Mouse (Mus musculus): ENCODE results near the gene Gimap7. TPM values are rescaled to one million over a fixed set of nuclear protein-coding genes. Genes with fewer than 3 reads are reported as not detected.

Gene Gimap7
- polyA plus RNA-seq, 1 experiment from 2014 or later = not detected

DNA sequence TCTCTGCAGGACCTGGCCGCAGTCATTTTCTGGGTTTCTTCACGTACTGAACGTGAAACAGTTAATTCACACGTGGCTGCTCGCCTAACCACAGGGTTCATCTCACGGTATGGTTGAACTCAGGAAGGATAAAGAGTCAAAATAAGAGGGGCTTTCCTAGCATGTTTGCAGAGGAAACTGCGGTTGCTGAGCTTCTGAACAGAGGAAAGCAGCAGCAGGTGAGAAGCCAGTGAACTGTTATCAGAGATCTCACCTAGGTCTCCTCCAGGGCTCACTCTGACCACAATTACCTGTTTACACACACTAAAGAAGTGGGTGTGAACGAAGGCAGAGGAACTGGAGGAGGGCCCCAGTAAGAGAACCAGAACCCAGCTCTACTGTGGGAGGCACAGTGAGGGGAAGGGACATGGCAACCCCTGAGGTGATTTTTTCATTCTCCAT lies 14.5 kb downstream of the Gimap7 start:
- no peaks in the 10 kb centered on the region for H3K36me3 ChIP-seq (ENCODE audit: control insufficient read depth, insufficient read depth, low read length)
- H3K4me1 ChIP-seq (ENCODE audit: control insufficient read depth, insufficient read depth, low read length) = no peaks in the 10 kb centered on the region
- 42% methylated on average over 8 of the region's 8 CpGs for WGBS
- H3K4me3 ChIP-seq (ENCODE audit: low read depth, low read length) = no peak overlapping the region
- no peak overlapping the region for H3K27ac ChIP-seq (replicated peaks; ENCODE audit: low read depth, low read length)
- no peak for ATAC-seq (ENCODE audit: low read depth)
- no peaks in the 10 kb centered on the region for H3K9me3 ChIP-seq (ENCODE audit: control insufficient read depth, low read length)
- H3K27me3 ChIP-seq (replicated peaks; ENCODE audit: control insufficient read depth, insufficient read depth, low read length) = no peaks in the 10 kb centered on the region
- H3K9ac ChIP-seq (ENCODE audit: low read depth, low read length) = no peak overlapping the region
- no peak for DNase-seq (ENCODE audit: low spot score)
- no peak overlapping the region for H3K4me2 ChIP-seq (ENCODE audit: low read depth, low read length)

DNA sequence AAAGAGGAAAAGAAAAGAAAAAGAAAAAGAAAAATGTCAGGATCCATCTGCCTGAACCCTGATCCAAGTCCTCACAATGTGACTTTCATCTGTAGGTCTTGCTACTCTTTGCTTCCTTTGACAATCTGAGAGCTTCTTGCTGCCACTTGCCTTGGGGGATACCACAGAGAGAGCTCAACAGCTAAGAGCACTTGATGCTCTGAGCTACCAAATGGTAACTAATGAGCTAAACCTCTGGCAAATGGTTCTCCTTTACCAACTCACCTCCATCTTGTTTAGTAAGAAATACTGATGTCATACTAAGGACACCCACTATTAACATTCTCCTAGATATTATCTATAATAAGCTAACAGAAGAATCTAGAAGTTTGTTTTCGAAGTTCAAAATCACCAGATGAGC lies 15.2 kb downstream of the Gimap7 start:
- ATAC-seq (ENCODE audit: low read depth) (no peak), DNase-seq (ENCODE audit: low spot score) (no peak)
- Histone ChIP-seq H3K9ac (ENCODE audit: low read depth, low read length) (no peak overlapping the region), H3K4me2 (ENCODE audit: low read depth, low read length) (no peak overlapping the region), H3K27me3 (replicated peaks; ENCODE audit: control insufficient read depth, insufficient read depth, low read length) (no peaks in the 10 kb centered on the region), H3K4me1 (ENCODE audit: control insufficient read depth, insufficient read depth, low read length) (no peaks in the 10 kb centered on the region), H3K9me3 (ENCODE audit: control insufficient read depth, low read length) (no peaks in the 10 kb centered on the region), H3K4me3 (ENCODE audit: low read depth, low read length) (no peak overlapping the region), H3K27ac (replicated peaks; ENCODE audit: low read depth, low read length) (no peak overlapping the region), H3K36me3 (ENCODE audit: control insufficient read depth, insufficient read depth, low read length) (no peaks in the 10 kb centered on the region)
- WGBS = 91% methylated on average over 1 of the region's 1 CpGs

DNA sequence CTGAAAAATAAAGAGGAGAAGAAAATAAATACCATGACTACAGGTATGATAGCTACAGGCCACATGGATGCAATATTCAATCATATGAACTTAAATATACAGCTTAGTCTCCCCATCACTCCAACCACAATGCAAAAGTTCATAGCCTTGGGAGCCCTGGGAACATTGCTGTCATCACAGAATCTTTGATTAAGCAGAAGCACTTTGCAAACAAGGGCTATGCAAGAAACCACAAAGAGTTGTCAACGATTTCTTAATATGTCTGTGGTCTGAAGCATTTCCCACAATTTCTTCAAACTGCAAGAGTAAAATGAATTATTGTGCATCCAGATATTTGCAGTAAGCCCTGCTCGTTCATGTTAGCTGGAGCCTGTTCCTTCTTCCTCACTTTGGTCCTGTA lies 18.6 kb downstream of the Gimap7 start:
- H3K4me1 ChIP-seq (ENCODE audit: control insufficient read depth, insufficient read depth, low read length) = no peaks in the 10 kb centered on the region
- no peak overlapping the region for H3K4me2 ChIP-seq (ENCODE audit: low read depth, low read length)
- peaks cover 10% of the 10 kb centered on the region for H3K27me3 ChIP-seq (replicated peaks; ENCODE audit: control insufficient read depth, insufficient read depth, low read length)
- no peaks in the 10 kb centered on the region for H3K36me3 ChIP-seq (ENCODE audit: control insufficient read depth, insufficient read depth, low read length)
- ATAC-seq (ENCODE audit: low read depth) (no peak), DNase-seq (ENCODE audit: low spot score) (no peak)
- H3K4me3 ChIP-seq (ENCODE audit: low read depth, low read length) = no peak overlapping the region
- no peak overlapping the region for H3K27ac ChIP-seq (replicated peaks; ENCODE audit: low read depth, low read length)
- H3K9me3 ChIP-seq (ENCODE audit: control insufficient read depth, low read length) = no peaks in the 10 kb centered on the region
- WGBS = 72% methylated on average over 2 of the region's 2 CpGs
- no peak overlapping the region for H3K9ac ChIP-seq (ENCODE audit: low read depth, low read length)

DNA sequence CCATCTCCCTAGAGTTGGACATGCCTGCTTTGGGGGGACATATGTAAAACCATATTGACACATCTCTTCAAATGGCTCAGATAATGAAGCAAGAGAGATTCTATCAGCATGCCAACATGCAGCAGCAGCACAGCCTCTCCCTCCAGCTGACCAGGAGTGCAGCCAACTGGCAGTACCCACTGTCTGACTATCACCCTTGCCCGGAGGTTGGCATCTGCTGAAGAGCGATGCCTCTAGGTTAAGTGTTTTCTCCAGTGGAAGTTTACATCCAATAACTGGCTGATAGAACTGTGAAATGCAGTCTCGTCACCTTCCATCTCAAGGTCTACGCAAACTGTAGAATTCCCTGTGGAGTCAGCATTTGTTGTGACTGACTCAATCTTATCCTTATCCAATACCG lies 19.3 kb downstream of the Gimap7 start:
- Histone ChIP-seq H3K36me3 (ENCODE audit: control insufficient read depth, insufficient read depth, low read length) (no peaks in the 10 kb centered on the region), H3K4me3 (ENCODE audit: low read depth, low read length) (no peak overlapping the region), H3K4me1 (ENCODE audit: control insufficient read depth, insufficient read depth, low read length) (0 out of 2 replicates have a peak, but pooled peaks cover under 1% of the 10 kb centered on the region), H3K27me3 (replicated peaks; ENCODE audit: control insufficient read depth, insufficient read depth, low read length) (peaks cover 17% of the 10 kb centered on the region), H3K9me3 (ENCODE audit: control insufficient read depth, low read length) (no peaks in the 10 kb centered on the region), H3K27ac (replicated peaks; ENCODE audit: low read depth, low read length) (no peak overlapping the region), H3K4me2 (ENCODE audit: low read depth, low read length) (no peak overlapping the region), H3K9ac (ENCODE audit: low read depth, low read length) (no peak overlapping the region)
- no peak for DNase-seq (ENCODE audit: low spot score)
- WGBS = 90% methylated on average over 5 of the region's 5 CpGs
- ATAC-seq (ENCODE audit: low read depth) = no peak

DNA sequence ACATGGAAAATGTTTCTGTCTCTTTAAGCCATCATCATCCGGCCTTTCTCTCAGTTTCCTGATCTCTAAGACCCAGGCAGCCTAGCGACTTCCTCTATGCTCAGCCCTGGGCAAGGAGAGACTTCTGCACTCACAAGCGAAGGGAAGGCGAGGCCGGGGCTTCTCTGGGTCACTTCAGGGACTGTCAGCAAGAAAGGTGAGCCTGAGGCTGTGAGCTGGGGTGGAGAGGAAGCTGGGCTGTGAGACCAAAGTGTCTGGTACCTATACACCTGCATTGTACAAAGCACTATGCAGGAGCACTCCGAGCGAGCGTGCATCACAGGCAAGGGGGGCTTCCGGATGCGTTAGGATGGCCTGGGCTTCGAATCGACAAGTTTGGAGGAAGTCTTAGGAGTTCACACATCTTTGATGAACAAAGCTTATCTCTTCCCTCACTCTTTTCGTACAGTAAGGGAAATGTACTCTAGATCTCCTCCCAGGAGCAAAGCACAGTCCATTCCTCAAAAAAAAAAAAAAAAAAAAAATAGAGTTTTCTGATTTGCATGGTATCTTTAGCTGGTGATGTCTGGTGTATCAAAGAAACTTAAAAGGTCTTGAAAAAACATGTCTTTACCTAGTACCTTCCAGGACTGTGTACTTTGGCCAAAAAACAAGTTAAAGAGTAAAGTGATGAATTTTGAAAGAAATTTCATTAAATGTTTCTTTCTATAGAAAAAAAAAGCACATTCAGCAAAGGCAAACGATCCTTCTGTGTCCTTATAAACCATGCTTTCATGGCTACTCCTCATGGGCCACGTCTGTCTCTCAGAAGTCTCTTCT lies 20.7 kb downstream of the Gimap7 start, which contains the start of gene Gimap1:
Gene Gimap1 (plus strand): TSS at position 94 of the 819 bp plus-strand sequence.
- no peak within 1 kb of the TSS for H3K4me2 ChIP-seq (ENCODE audit: low read depth, low read length)

DNA sequence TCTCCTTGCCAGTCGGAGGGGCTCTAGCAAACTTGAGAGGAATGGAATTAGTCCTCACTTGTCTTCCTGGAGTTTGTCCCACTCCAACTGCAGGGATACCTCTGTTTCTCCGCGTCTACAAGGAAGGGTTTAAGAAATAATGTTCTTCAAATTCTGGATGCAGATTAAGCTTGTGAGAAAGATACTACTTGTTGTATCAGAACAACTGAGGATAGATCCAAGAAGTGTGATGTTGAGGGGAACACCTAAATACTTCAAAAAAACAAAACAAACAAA lies 21.3 kb downstream of the Gimap7 start:
- 0 out of 2 replicates have a peak, but pooled peaks cover 5% of the 10 kb centered on the region for H3K4me1 ChIP-seq (ENCODE audit: control insufficient read depth, insufficient read depth, low read length)
- H3K27me3 ChIP-seq (replicated peaks; ENCODE audit: control insufficient read depth, insufficient read depth, low read length) = peaks cover 31% of the 10 kb centered on the region
- H3K36me3 ChIP-seq (ENCODE audit: control insufficient read depth, insufficient read depth, low read length) = no peaks in the 10 kb centered on the region
- H3K4me3 ChIP-seq (ENCODE audit: low read depth, low read length) = no peak overlapping the region
- no peak overlapping the region for H3K9ac ChIP-seq (ENCODE audit: low read depth, low read length)
- DNase-seq (ENCODE audit: low spot score) (no peak), ATAC-seq (ENCODE audit: low read depth) (no peak)
- H3K4me2 ChIP-seq (ENCODE audit: low read depth, low read length) = no peak overlapping the region
- 84% methylated on average over 3 of the region's 3 CpGs for WGBS
- H3K9me3 ChIP-seq (ENCODE audit: control insufficient read depth, low read length) = no peaks in the 10 kb centered on the region
- H3K27ac ChIP-seq (replicated peaks; ENCODE audit: low read depth, low read length) = no peak overlapping the region

More for the DNA sequence above, 20.7 kb downstream of the Gimap7 start, which contains the start of gene Gimap1:
- Histone ChIP-seq H3K27ac (replicated peaks; ENCODE audit: low read depth, low read length) (no peak within 1 kb of the TSS), H3K9ac (ENCODE audit: low read depth, low read length) (no peak within 1 kb of the TSS), H3K4me3 (ENCODE audit: low read depth, low read length) (no peak within 1 kb of the TSS), H3K4me1 (ENCODE audit: control insufficient read depth, insufficient read depth, low read length) (0 out of 2 replicates have a peak, but pooled peaks cover 5% of the 10 kb centered on the region), H3K9me3 (ENCODE audit: control insufficient read depth, low read length) (no peaks in the 10 kb centered on the region), H3K27me3 (replicated peaks; ENCODE audit: control insufficient read depth, insufficient read depth, low read length) (peaks cover 30% of the 10 kb centered on the region), H3K36me3 (ENCODE audit: control insufficient read depth, insufficient read depth, low read length) (no peaks in the 10 kb centered on the region)
- 71% methylated on average over 15 of the region's 15 CpGs for WGBS
- ATAC-seq (ENCODE audit: low read depth) (no peak), DNase-seq (ENCODE audit: low spot score) (no peak)

DNA sequence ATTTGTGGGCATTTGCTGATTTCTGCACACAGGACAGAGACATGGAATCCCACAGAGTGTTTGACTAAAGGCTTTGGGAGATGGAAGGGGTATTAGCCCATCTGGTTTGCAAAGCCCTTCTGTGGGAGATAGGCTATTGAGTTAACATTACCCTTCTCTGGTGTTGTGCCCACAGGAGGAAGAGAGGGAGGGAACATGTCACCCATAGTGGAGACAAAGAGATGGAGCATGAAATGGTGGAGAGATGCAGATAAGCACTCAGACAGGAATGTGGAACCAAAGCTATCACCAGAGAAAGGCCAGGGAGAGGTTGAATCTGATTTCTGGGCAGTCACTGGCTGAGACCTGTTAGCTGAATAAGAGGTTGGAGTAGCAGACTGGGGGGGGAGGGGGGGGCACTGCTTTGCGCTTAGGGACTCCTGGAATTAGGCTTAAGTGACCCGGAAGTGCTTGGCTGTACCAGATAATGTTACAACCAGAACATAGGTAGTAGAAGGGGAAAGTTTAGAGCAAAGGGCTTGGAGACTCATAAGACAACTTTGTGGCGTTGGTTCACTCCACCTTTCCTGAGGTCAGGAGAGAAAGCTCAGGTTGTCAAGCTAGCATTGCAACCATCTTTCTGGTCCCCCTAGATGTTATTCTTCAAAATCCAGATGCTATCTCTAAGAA lies 22.2 kb downstream of the Gimap7 start:
- Histone ChIP-seq H3K4me1 (ENCODE audit: control insufficient read depth, insufficient read depth, low read length) (0 out of 2 replicates have a peak, but pooled peaks cover 5% of the 10 kb centered on the region), H3K9me3 (ENCODE audit: control insufficient read depth, low read length) (no peaks in the 10 kb centered on the region), H3K4me2 (ENCODE audit: low read depth, low read length) (no peak overlapping the region), H3K4me3 (ENCODE audit: low read depth, low read length) (no peak overlapping the region), H3K9ac (ENCODE audit: low read depth, low read length) (no peak overlapping the region), H3K27me3 (replicated peaks; ENCODE audit: control insufficient read depth, insufficient read depth, low read length) (peaks cover 37% of the 10 kb centered on the region), H3K36me3 (ENCODE audit: control insufficient read depth, insufficient read depth, low read length) (no peaks in the 10 kb centered on the region), H3K27ac (replicated peaks; ENCODE audit: low read depth, low read length) (no peak overlapping the region)
- ATAC-seq (ENCODE audit: low read depth) (no peak), DNase-seq (ENCODE audit: low spot score) (no peak)
- 68% methylated on average over 3 of the region's 3 CpGs for WGBS

DNA sequence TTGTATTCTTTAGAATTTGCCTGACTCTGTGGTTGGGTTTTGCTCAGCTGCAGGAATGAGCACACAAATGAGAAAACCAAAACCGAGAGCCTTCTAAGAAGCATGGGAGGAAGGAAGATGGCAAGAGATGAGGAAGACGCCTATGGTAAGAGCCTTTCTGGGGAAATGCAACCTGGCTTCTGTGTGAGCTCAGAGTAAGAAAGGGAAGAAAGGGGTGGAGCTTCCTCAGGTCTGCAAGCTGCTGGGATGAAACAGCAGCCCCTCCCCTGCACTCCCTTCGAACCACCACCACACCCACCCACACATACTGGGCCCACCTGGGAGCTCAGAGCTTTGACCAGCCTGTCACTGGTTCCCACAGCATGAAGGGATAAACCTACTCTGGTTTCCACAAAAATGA lies 22.9 kb downstream of the Gimap7 start:
- H3K27me3 ChIP-seq (replicated peaks; ENCODE audit: control insufficient read depth, insufficient read depth, low read length) = peaks cover 41% of the 10 kb centered on the region
- WGBS = 34% methylated on average over 3 of the region's 3 CpGs
- H3K9ac ChIP-seq (ENCODE audit: low read depth, low read length) = no peak overlapping the region
- H3K4me3 ChIP-seq (ENCODE audit: low read depth, low read length) = no peak overlapping the region
- H3K36me3 ChIP-seq (ENCODE audit: control insufficient read depth, insufficient read depth, low read length) = no peaks in the 10 kb centered on the region
- no peak overlapping the region for H3K27ac ChIP-seq (replicated peaks; ENCODE audit: low read depth, low read length)
- DNase-seq (ENCODE audit: low spot score) (no peak), ATAC-seq (ENCODE audit: low read depth) (no peak)
- H3K4me1 ChIP-seq (ENCODE audit: control insufficient read depth, insufficient read depth, low read length) = 0 out of 2 replicates have a peak, but pooled peaks cover 5% of the 10 kb centered on the region
- no peaks in the 10 kb centered on the region for H3K9me3 ChIP-seq (ENCODE audit: control insufficient read depth, low read length)
- H3K4me2 ChIP-seq (ENCODE audit: low read depth, low read length) = no peak overlapping the region
